Mouse (Mus musculus) lung, embryonic 14.5 days (tissue): ENCODE measurements around the gene Gprin1. TPM values are rescaled to one million over a fixed set of nuclear protein-coding genes. Genes with fewer than 3 reads are reported as not detected.
A peak's percentile ranks its signal among the peaks of the same experiment; 100 is the strongest.

ENCODE experiments used
- ATAC-seq: fragments of 200-750 bp; cut with Nextera tagmentation; 2 replicates; pipeline ENCODE4 v1.8.0; 2017; ENCODE audit warnings: mild to moderate bottlenecking, moderate TSS enrichment, moderate library complexity; ENCODE audit not compliant: insufficient read depth
- DNase-seq: peaks from one replicate; pipeline ENCODE4 v3.0.0-alpha.2; 2015
- H3K27ac ChIP-seq: fragments of 300-500 bp; sonication (generic); 2 replicates; pipeline ENCODE4 v1.5.1; 2014; ENCODE audit warnings: low read depth, mild to moderate bottlenecking, moderate library complexity
- H3K27me3 ChIP-seq: fragments of 300-500 bp; sonication (generic); 2 replicates; pipeline ENCODE4 v1.6.1; 2014; ENCODE audit warnings: low read length, control low read depth; ENCODE audit not compliant: insufficient read depth
- H3K36me3 ChIP-seq: fragments of 300-500 bp; sonication (generic); 2 replicates; pipeline ENCODE4 v1.6.1; 2014; ENCODE audit warnings: control low read depth; ENCODE audit not compliant: insufficient read depth
- H3K4me1 ChIP-seq: fragments of 300-500 bp; sonication (generic); 2 replicates; pipeline ENCODE4 v1.6.1; 2014; ENCODE audit warnings: antibody characterized with exemption, control low read depth; ENCODE audit not compliant: insufficient read depth
- H3K4me2 ChIP-seq: fragments of 300-500 bp; sonication (generic); 2 replicates; pipeline ENCODE4 v1.6.1; 2014; ENCODE audit warnings: mild to moderate bottlenecking
- H3K4me3 ChIP-seq: fragments of 300-500 bp; sonication (generic); 2 replicates; pipeline ENCODE4 v1.5.1; 2014; ENCODE audit warnings: low read depth, low read length
- H3K9ac ChIP-seq: fragments of 300-500 bp; sonication (generic); 2 replicates; pipeline ENCODE4 v1.6.1; 2014
- H3K9me3 ChIP-seq: fragments of 300-500 bp; sonication (generic); 2 replicates; pipeline ENCODE4 v1.6.1; 2016; ENCODE audit warnings: low read depth, low read length, control low read depth
- CTCF ChIP-seq: IDR thresholded peaks from 2 replicates; pipeline ENCODE4 v1.5.1; 2016; ENCODE audit warnings: antibody characterized with exemption, low read depth
- WGBS: fragments of 180-500 bp; shearing (Covaris S2); extraction: QIAGEN DNeasy Blood & Tissue Kit; methylation state at CpG from one replicate; pipeline ENCODE4 v1.1.7; 2014; 5-methylcytosine and 5-hydroxymethylcytosine counted together
- polyA plus RNA-seq: library from polyadenylated mRNA; unstranded; fragments of >200 nt; fragmentation: Nextera tagmentation; extraction: Ambion mirVana; gene quantifications from 2 replicates; pipeline ENCODE4 v1.2.1, GENCODE M21; 2014

Gprin1 gene
- polyA plus RNA-seq, 1 experiment from 2014 or later = 0.34 TPM

GRCm38 (mm10) chr13:54695479-54696230 lies 54.0 kb downstream of the Gprin1 start:
- 87% methylated on average over 11 of the region's 11 CpGs for WGBS
- TF ChIP-seq CTCF = no peak
- no peaks in the 10 kb centered on the region for H3K27me3 ChIP-seq
- H3K4me2 ChIP-seq = no peak overlapping the region
- no peaks in the 10 kb centered on the region for H3K9me3 ChIP-seq
- H3K36me3 ChIP-seq = no peaks in the 10 kb centered on the region
- ATAC-seq = no peak
- no peak overlapping the region for H3K4me3 ChIP-seq
- DNase-seq = no peak
- H3K4me1 ChIP-seq = peaks cover 11% of the 10 kb centered on the region; the same call in 1 of the 2 replicates
- H3K9ac ChIP-seq = no peak overlapping the region
- no peak overlapping the region for H3K27ac ChIP-seq

DNA sequence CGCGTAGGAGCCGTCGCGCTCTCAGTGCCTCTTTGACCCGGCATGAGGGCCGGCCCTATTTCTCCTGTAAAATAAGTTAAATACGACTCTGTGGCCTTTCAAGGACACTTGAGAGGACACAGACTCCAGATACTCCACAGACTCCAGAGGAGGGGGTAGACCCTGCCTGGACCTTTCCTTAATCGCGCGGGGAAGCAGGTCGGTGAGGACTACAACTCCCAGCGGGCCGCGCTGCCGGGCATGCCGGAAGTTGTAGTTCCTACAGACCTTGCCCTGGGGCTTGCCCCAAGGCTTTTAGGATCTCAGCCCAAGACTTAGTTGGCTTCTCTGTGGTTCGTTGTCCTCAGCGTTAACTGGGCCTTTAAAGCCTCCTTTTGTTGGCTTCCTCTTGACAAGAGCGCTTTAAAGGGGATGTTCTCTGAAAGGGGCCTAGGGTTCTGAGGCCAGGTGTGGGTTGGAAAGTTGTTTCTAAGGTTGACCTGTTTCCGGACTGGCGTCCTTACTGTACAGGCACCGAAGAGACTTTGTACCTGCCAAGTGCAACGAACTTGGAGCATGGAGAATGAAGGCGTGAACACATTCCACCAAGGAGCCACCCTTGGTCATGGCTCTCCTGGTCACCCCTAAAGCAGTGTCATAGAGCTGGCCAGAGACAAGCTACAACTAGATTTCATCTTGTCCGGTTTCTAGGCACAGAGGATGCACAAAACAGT lies 55.2 kb downstream of the Gprin1 start:
- H3K9me3 ChIP-seq = no peaks in the 10 kb centered on the region
- no peaks in the 10 kb centered on the region for H3K27me3 ChIP-seq
- TF ChIP-seq CTCF = no peak
- peak overlapping the region; percentile 96 for H3K27ac ChIP-seq
- peak overlapping the region; percentile 96 for H3K4me3 ChIP-seq
- H3K4me2 ChIP-seq = peak overlapping the region; percentile 71
- peak; percentile 85 for ATAC-seq
- H3K9ac ChIP-seq = peak overlapping the region; percentile 65
- 14% methylated on average over 26 of the region's 26 CpGs for WGBS
- no peaks in the 10 kb centered on the region for H3K36me3 ChIP-seq
- peaks cover 11% of the 10 kb centered on the region; the same call in 1 of the 2 replicates for H3K4me1 ChIP-seq
- DNase-seq = no peak

- under 1% methylated on average over 80 of the region's 92 CpGs for WGBS
- TF ChIP-seq CTCF = no peak
- ATAC-seq = peak; percentile 99
- H3K9me3 ChIP-seq = no peaks in the 10 kb centered on the region
- peak within 1 kb of the TSS; percentile 94 for H3K4me2 ChIP-seq
- H3K4me1 ChIP-seq = peaks cover 11% of the 10 kb centered on the region; the same call in 1 of the 2 replicates
- H3K9ac ChIP-seq = peak within 1 kb of the TSS; percentile 95
- H3K36me3 ChIP-seq = no peaks in the 10 kb centered on the region
- peak within 1 kb of the TSS; percentile 96 for H3K4me3 ChIP-seq
- DNase-seq = peak; percentile 99
- H3K27ac ChIP-seq = peak within 1 kb of the TSS; percentile 96
- no peaks in the 10 kb centered on the region for H3K27me3 ChIP-seq
Measured at GRCm38 (mm10) chr13:54693558-54694347, 55.9 kb downstream of the Gprin1 start, which contains the start of gene Rnf44. Rnf44 (minus strand) TSS chr13:54693907.

DNA sequence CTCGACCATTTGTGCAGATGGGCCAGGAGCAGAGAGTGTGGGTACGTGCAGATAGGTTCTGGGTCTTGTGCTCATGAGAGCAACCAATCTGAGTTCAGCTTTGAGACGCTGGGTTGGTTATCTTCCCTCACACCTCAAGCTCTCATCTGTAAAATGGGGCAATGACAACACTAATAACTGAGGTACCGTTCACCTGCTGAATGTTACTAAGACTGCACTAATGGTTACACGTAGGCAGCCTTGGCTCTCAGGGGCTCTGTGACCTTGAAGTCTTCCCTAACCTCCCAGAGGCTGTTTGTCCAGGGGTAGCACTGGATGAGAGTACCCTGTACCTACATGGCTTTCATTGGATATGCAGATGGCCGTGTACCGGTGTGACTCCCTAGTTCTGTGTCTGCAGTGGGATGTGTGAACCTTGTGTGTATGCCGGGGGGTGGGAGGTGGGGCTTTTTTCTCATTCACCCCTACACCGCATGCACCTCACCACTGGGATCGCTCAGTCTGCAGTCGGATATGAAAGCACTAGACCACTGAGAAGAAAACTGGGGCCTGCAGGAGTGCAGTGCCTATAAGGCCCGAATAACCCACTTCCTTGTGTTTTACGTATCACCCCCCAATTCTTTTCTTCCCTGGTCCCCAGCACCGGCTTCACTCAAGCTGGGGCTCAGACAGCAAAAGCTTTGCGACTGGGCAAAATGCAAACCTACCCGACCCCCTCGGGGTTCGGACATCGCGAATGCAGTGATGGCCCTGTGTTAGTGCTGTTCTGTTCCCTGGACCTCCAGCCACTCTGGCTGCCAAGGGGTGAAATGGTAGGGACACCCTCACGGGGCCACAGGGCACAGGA lies 56.7 kb downstream of the Gprin1 start:
- Histone ChIP-seq H3K9me3 (no peaks in the 10 kb centered on the region), H3K27ac (peak overlapping the region; percentile 93), H3K4me2 (peak overlapping the region; percentile 94), H3K4me3 (peak overlapping the region; percentile 96), H3K9ac (peak overlapping the region; percentile 95), H3K36me3 (no peaks in the 10 kb centered on the region), H3K27me3 (no peaks in the 10 kb centered on the region), H3K4me1 (peaks cover 11% of the 10 kb centered on the region; the same call in 1 of the 2 replicates)
- 9% methylated on average over 21 of the region's 21 CpGs for WGBS
- DNase-seq (no peak), ATAC-seq (no peak)
- no peak for TF ChIP-seq CTCF

DNA sequence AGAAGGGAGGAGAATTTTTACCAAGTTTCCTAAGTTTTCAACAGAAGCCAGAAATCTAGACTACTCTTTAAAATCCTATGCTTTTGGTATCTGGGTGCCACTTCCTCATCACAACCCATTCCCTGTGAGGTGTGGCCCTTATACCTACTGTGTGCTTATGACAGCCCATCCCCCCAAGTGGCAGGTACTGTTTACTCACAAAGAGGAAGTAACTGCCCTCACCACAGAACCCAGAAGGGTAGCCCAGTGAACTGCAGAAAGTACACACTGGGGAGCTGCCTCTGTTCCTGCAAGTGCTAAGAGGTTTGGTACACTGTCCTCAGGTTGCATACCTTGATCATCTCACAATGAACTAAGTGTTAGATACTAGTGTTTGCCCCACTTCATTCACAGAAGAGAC lies 57.9 kb downstream of the Gprin1 start:
- peak overlapping the region; percentile 96; the same call in 1 of the 2 replicates for H3K4me3 ChIP-seq
- H3K9ac ChIP-seq = no peak overlapping the region; the same call in 1 of the 2 replicates

GRCm38 (mm10) chr13:54690151-54690740 lies 59.4 kb downstream of the Gprin1 start:
- Histone ChIP-seq H3K27me3 (no peaks in the 10 kb centered on the region), H3K4me1 (peaks cover 12% of the 10 kb centered on the region; the same call in 1 of the 2 replicates), H3K4me3 (no peak overlapping the region), H3K9me3 (no peaks in the 10 kb centered on the region), H3K36me3 (0 out of 2 replicates have a peak, but pooled peaks cover under 1% of the 10 kb centered on the region), H3K27ac (no peak overlapping the region), H3K4me2 (no peak overlapping the region), H3K9ac (no peak overlapping the region)
- ATAC-seq = no peak
- DNase-seq = no peak
- WGBS = 90% methylated on average over 8 of the region's 8 CpGs
- TF ChIP-seq CTCF = no peak

More for the DNA sequence above, 57.9 kb downstream of the Gprin1 start:
- ATAC-seq (no peak), DNase-seq (no peak)
- H3K4me1 ChIP-seq = peaks cover 11% of the 10 kb centered on the region; the same call in 1 of the 2 replicates
- H3K27me3 ChIP-seq = no peaks in the 10 kb centered on the region
- no peak for TF ChIP-seq CTCF
- no peaks in the 10 kb centered on the region for H3K9me3 ChIP-seq
- H3K27ac ChIP-seq = no peak overlapping the region
- H3K36me3 ChIP-seq = no peaks in the 10 kb centered on the region
- peak overlapping the region; percentile 94 for H3K4me2 ChIP-seq
